Mouse (Mus musculus) heart, adult 9 months (tissue): ENCODE measurements around the gene Egr2.

Source experiments
- DNase-seq, 2 experiments: peaks; one replicate each; pipeline ENCODE4 v3.0.0; 2022; ENCODE audit warnings: low spot score in 2 of 2

Gene Egr2

GRCm38 (mm10) chr10:67538585-67539400 lies 3.5 kb downstream of the Egr2 start:
- DNase-seq: no peak

DNA sequence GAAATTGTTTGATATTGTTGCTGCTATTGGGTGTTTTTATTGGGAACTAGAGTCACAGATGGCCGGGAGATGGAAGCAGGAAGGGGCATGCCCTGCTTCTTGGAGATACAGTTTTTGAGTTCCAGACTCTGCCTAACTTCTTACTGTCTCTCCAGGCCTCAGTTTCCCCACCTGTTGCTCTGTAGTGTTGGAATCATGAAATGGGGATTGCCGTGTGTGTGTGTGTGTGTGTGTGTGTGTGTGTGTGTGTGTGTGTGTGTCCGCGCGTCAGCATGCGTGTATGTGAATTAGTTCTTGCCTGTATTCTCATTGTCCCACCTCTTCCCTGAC lies 4.1 kb downstream of the Egr2 start:
- DNase-seq: no peak

DNA sequence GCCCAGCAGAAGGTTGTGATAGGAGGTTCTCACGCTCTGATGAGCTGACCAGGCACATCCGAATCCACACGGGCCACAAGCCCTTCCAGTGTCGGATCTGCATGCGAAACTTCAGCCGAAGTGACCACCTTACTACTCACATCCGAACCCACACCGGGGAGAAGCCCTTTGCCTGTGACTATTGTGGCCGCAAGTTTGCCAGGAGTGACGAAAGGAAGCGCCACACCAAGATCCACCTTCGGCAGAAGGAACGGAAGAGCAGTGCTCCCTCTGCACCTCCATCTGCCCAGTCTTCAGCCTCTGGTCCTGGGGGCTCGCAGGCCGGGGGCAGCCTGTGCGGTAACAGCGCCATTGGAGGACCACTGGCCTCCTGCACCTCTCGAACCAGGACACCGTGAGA lies 5.3 kb downstream of the Egr2 start:
- DNase-seq: no peak

GRCm38 (mm10) chr10:67547850-67548260 lies 12.6 kb downstream of the Egr2 start:
- DNase-seq: peak; percentile 18 to 25

GRCm38 (mm10) chr10:67548261-67548854 lies 13.1 kb downstream of the Egr2 start:
- peak in 1 of 2 experiments; percentile 21 for DNase-seq

DNA sequence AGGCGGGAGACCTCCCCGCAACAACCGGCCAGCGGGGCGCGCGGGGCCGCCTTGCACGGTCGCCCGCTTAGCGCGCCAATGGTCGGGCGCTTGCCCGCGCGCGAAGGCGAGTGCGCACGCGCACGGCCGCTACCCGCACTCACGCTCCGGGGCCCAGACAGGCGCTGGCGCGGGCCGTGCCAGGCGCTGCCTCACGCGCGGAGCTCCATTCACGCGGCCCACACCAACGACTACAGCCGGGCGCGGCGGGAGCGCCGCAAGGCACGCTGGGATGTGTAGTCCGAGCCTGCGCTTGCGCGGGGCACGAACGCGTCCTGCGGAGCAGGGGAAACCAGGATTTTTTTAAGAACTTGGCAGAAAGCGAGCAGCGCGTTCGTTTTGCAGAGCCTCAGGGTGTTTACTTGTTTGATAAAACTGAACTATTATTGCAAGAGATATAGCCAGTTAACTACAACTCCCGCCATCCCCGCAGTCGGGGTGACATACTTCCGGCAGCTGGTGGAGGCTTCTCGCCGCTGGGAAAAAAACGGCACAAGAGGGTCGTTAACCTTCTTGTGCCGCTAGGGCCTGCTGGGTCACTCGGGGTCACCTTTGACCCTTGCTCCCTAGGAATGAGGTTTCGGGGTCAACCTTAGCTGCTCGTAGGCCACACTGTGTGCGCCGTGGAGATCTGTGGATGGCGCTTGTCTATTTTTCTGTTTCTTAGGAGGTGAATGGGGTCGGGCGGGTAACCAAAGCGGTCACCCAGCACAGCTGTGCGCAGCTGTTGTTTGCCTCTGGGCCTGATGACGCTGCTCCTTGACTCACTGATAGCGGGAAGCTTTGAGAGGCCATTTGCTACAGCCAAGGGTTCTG lies 13.8 kb downstream of the Egr2 start, which contains the start of gene Ado:
Ado (minus strand) TSS at position 79 of the 855 bp plus-strand sequence.
- DNase-seq: peak; percentile 86 to 91

DNA sequence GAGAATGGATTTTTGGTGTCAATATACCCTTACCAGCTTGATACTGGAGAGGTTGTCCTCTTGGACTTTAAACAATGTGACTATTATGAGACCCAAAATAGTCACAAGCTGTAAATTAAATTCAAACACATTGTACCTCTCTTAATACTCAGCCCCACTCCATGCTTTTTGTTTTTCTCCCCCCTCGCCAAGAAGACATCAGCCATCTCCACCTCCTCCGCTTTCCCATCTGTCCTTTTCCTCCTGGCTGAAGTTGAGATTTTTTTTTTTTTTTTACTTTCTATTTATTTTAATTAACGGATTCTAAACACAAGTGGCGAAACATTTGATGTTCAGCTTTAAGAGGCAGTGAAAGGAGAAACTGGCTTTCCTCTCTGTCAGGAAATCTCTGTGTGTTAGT lies 22.8 kb downstream of the Egr2 start:
- DNase-seq: no peak

GRCm38 (mm10) chr10:67559765-67560394 lies 24.6 kb downstream of the Egr2 start:
- no peak for DNase-seq

- DNase-seq: no peak
Measured at GRCm38 (mm10) chr10:67561185-67561584, 25.9 kb downstream of the Egr2 start.

DNA sequence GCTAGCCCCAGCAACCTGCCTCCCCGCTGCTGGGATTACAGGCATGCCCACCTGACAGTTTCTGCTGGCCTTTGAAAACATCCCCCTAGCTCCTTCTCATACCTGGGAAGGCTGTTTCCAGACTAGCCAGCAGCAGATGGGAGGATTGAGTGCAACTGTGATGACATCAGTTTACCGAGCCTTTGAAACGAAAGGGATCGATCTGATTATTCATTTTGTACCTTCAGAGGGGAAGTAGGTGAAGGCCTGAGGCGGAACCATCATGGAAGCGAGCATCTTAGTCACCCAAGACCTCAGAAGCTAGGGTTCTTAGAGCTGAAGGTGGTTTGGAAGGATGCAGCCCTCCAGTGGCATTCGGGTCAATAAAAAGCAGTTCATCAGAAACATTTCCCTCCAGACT lies 29.2 kb downstream of the Egr2 start:
- DNase-seq: no peak

DNA sequence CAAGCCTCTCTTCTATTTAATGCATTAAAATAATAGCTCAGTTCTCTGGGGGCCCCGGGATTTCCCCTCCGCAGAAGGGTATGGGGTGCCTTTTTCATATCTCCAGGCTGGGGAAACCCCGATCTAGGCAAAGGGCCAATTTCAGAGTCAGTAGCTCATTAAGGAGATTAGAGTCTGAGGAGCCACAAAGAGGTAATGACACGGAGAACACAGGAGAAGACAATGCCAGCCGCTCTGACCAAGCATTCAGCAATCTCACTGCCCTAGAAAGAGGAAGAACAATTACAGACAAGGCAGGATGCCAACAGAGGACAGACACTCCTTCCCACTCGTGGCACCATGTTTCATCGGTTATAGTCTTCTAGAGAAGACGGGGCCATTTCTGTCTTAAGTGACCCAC lies 30.8 kb downstream of the Egr2 start:
- DNase-seq: no peak

DNA sequence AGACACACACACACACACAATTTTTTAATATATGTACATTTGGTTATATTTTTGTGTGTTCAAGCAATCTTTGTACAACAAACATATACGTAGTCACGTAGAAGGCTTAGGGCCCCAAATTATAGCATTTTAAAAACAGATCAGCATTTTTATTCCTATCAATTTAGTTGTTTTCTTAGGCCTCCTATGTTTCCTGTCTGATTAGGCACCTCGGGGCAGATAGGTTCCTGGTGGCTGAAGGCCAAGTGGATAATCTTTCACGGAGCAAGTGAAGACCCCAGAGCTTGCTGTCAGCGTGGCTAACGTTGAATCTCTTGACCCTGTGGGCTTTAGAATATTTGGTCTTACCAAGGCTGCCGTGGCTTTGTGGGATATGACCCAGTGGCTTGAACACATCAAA lies 34.3 kb downstream of the Egr2 start:
- DNase-seq: no peak

DNA sequence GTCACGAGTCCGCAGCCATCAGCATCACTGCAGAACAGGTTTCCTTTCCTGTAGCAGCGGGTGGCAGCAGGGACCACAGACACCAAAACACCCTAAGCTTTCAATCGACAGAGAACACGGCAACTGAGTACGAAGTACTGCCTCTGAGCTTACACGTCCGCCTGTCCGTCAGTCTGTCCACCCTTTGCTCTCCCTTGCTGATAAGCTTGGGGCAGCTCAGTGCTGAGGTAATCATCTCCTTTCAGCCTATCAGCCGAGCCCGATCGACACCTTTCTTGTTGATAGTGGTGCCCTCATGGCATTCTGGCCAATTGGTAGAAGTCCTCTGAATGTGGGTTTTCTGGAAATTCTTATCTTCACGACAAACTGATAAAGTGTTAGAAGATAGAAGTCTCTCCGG lies 36.2 kb downstream of the Egr2 start:
- no peak for DNase-seq

- DNase-seq: no peak
Measured at GRCm38 (mm10) chr10:67573310-67573709, 38.0 kb downstream of the Egr2 start.

DNA sequence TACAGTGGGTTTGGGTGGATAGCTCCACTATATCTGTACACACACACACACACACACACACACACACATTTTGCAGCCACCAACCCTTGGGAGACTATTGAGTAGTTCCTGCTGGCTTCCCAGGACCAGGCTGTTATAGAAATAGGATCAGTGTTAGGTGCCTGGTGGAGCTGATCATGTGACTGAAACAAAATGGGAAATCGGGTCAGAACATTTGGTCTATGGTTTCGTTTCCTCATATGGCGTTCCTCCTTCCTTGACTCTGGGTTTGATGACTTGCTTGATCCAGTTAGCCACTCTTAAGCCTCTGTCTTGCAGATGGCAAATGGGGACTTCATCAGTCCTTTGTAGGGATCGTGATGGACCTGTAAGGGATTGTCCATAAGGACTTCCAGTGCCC lies 44.6 kb downstream of the Egr2 start:
- peak in 1 of 2 experiments; percentile 19 for DNase-seq

DNA sequence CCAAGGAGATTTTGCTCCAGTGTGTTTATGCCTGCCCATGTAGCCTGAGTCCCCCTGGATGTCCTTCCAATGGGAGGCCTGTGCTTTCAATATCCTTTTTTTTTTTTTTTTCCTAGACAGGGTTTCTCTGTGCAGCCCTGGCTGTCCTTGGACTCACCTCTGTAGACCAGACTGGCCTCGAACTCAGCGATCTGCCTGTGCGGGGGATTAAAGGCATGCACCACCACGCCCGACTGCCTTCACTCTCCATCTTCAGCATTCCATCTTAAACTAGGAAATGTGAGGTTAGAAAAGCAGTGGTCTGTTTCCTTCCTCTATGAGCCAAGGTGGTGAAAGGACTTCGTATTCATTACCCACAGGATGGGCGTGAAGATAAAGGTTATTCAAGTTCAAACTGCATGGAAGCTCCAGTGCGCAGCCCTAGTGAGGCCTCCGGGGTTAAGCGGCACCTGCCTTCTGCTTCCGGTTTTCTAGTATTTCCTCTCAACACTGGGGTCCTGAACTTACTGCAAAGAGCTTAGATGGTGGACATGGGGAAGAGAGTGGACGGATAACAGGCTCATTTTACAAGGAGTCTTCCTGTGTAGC lies 46.5 kb downstream of the Egr2 start:
- DNase-seq: no peak

- no peak for DNase-seq
Measured at GRCm38 (mm10) chr10:67585873-67586610, 50.8 kb downstream of the Egr2 start.
